Mouse (Mus musculus) kidney, embryonic 16.5 days (tissue): ENCODE results near the gene Cep95. TPM values are rescaled to one million over a fixed set of nuclear protein-coding genes. Genes with fewer than 3 reads are reported as not detected.

ENCODE experiments used
- ATAC-seq: fragments of 200-750 bp; cut with Nextera tagmentation; 2 replicates; pipeline ENCODE4 v1.8.0; 2017; ENCODE audit warnings: moderate TSS enrichment; ENCODE audit not compliant: low FRiP score, low TSS enrichment
- H3K27ac ChIP-seq: fragments of 300-500 bp; sonication (generic); 2 replicates; pipeline ENCODE4 v1.5.1; 2014; ENCODE audit warnings: low read length
- H3K27me3 ChIP-seq: fragments of 300-500 bp; sonication (generic); 2 replicates; pipeline ENCODE4 v1.6.1; 2014; ENCODE audit warnings: low read length, control low read depth, mixed read lengths; ENCODE audit not compliant: insufficient read depth
- H3K36me3 ChIP-seq: fragments of 300-500 bp; sonication (generic); 2 replicates; pipeline ENCODE4 v1.6.1; 2014; ENCODE audit warnings: low read length, control low read depth, mixed read lengths; ENCODE audit not compliant: insufficient read depth
- H3K4me1 ChIP-seq: fragments of 300-500 bp; sonication (generic); 2 replicates; pipeline ENCODE4 v1.6.1; 2014; ENCODE audit warnings: low read length, control low read depth, mixed read lengths; ENCODE audit not compliant: insufficient read depth
- H3K4me2 ChIP-seq: fragments of 300-500 bp; sonication (generic); replicated peaks from 2 replicates; pipeline ENCODE4 v1.6.1; 2014; ENCODE audit warnings: low read depth, low read length
- H3K4me3 ChIP-seq: fragments of 300-500 bp; sonication (generic); 2 replicates; pipeline ENCODE4 v1.5.1; 2014; ENCODE audit warnings: mild to moderate bottlenecking, low read length
- H3K9ac ChIP-seq: fragments of 300-500 bp; sonication (generic); replicated peaks from 2 replicates; pipeline ENCODE4 v1.6.1; 2014; ENCODE audit warnings: low read length
- H3K9me3 ChIP-seq: fragments of 300-500 bp; sonication (generic); 2 replicates; pipeline ENCODE4 v1.6.1; 2016; ENCODE audit warnings: low read length, control low read depth
- WGBS: fragments of 180-500 bp; shearing (Covaris S2); extraction: QIAGEN DNeasy Blood & Tissue Kit; methylation state at CpG from one replicate; pipeline ENCODE4 v1.1.7; 2014; 5-methylcytosine and 5-hydroxymethylcytosine counted together
- polyA plus RNA-seq: library from polyadenylated mRNA; unstranded; fragments of >200 nt; fragmentation: Nextera tagmentation; extraction: Ambion mirVana; gene quantifications from 2 replicates; pipeline ENCODE4 v1.2.1, GENCODE M21; 2015

Gene Cep95
- polyA plus RNA-seq, 1 experiment from 2014 or later = 21.9 TPM

DNA sequence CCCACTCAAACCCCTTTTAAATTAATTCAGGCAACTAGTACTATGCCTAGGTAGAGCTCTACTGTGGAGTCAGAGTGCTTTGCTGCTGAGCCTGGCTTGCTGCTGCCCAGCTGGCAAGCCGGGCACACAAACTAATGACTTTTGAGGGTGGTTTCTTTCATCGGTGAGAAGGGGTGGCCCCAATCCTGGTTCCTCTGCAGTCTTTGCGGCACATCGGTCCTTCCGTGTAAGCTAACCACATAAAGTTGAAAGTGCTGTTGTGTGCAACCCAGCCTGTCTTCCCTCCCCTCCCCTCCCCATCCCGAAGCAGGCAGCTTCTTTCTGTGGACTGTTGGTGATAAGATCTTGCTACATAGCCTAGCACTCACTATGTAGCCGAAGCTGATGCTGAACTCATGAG is 36.9 kb upstream of the Cep95 start:
- Histone ChIP-seq H3K27ac (no peak overlapping the region), H3K4me1 (no peaks in the 10 kb centered on the region), H3K4me2 (no peak overlapping the region), H3K9me3 (peaks cover 2% of the 10 kb centered on the region; the same call in 1 of the 2 replicates), H3K9ac (no peak overlapping the region), H3K36me3 (no peaks in the 10 kb centered on the region), H3K4me3 (no peak overlapping the region), H3K27me3 (no peaks in the 10 kb centered on the region)
- WGBS = 74% methylated on average over 7 of the region's 7 CpGs
- ATAC-seq = no peak

DNA sequence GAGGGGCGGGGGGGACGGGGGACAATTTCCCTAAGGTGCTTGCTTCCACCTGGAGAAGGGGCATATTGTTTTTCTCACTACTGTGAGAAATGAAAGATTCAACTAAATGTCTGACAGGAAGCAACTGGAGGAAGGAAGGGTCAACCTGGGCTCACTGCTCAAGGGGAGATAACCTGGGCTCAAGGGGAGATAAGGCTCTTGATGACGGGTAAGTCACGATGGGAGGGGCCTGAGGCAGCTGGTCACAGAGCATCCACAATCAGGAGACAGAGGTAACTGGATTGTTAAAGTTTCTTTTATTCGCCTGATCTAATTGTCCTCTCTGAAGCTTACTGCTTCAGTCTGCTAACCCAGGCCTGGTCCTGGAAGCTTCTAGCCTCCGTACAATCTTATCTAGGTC is 35.7 kb upstream of the Cep95 start:
- Histone ChIP-seq H3K9me3 (no peaks in the 10 kb centered on the region), H3K4me2 (no peak overlapping the region), H3K9ac (no peak overlapping the region), H3K27me3 (no peaks in the 10 kb centered on the region), H3K4me1 (no peaks in the 10 kb centered on the region), H3K36me3 (no peaks in the 10 kb centered on the region), H3K27ac (no peak overlapping the region), H3K4me3 (no peak overlapping the region)
- 86% methylated on average over 6 of the region's 6 CpGs for WGBS
- ATAC-seq = no peak

DNA sequence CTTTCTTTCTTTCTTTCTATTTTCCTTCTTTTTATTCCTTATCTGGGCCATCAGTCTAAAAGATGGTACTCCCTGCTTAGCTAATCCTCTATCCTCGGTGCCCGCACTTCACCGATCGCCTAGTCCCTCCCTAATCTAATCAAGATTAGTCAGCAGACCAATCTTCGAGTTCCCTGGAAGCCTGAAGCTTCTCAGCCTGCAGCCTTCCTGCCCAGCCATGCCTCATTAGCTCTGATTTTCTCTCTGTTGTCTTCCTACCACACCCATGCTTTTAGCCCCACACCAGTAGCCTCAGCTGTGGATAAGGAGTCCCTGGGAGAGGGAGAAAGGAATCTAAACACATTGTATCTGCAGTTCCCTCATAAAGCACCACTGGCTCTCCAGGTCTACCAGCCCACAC is 33.5 kb upstream of the Cep95 start:
- H3K27me3 ChIP-seq = no peaks in the 10 kb centered on the region
- WGBS = 47% methylated on average over 5 of the region's 5 CpGs
- H3K4me1 ChIP-seq = no peaks in the 10 kb centered on the region
- H3K9me3 ChIP-seq = no peaks in the 10 kb centered on the region
- H3K36me3 ChIP-seq = no peaks in the 10 kb centered on the region
- H3K4me2 ChIP-seq = no peak overlapping the region
- H3K9ac ChIP-seq = no peak overlapping the region
- H3K4me3 ChIP-seq = no peak overlapping the region
- ATAC-seq = no peak
- no peak overlapping the region for H3K27ac ChIP-seq

DNA sequence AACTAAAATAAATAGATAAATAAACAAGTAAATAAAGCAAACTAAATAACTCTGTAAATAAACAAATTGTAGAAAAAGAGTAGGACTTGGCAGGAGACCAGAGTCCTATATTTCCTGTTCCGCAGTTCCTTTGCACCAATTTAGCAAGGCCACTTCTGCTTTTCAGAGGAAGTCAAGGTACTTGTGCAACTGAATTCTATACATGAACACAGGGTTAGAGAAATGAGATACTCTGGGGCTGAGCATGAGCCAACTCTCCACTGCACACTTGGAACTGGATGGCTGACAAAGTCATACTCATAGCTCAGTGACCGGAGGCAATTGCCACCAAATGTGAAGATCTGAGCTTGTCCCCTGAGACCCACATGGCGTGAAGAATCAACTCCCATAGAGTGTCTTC is 30.0 kb upstream of the Cep95 start:
- Histone ChIP-seq H3K4me3 (no peak overlapping the region), H3K36me3 (no peaks in the 10 kb centered on the region), H3K27ac (no peak overlapping the region), H3K9me3 (no peaks in the 10 kb centered on the region), H3K4me2 (no peak overlapping the region), H3K27me3 (no peaks in the 10 kb centered on the region), H3K4me1 (peaks cover 16% of the 10 kb centered on the region), H3K9ac (no peak overlapping the region)
- ATAC-seq = no peak
- 95% methylated on average over 3 of the region's 3 CpGs for WGBS

DNA sequence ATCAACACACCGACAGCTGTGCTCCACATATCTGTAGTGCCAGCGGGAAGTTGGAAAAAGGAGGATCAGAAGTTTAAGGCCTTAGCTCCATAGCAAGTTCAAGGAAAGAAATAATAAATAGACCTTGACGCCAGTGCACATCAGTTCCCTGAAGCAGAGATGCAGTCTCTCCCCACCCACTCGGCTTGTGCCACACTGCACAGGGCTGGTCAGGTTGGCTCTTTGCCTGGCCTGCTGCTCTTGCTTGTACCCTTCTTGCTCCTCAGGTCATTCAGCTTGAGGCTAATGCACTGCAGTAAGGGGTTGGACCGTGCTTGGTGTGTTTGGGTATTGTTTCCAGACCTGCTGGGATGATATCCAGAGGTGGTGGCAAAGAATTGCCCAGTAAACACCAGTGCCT is 28.5 kb upstream of the Cep95 start:
- Histone ChIP-seq H3K27ac (no peak overlapping the region), H3K4me2 (no peak overlapping the region), H3K9me3 (no peaks in the 10 kb centered on the region), H3K4me3 (no peak overlapping the region), H3K27me3 (no peaks in the 10 kb centered on the region), H3K4me1 (peaks cover 16% of the 10 kb centered on the region), H3K9ac (no peak overlapping the region), H3K36me3 (no peaks in the 10 kb centered on the region; the same call in 1 of the 2 replicates)
- 91% methylated on average over 5 of the region's 5 CpGs for WGBS
- no peak for ATAC-seq

DNA sequence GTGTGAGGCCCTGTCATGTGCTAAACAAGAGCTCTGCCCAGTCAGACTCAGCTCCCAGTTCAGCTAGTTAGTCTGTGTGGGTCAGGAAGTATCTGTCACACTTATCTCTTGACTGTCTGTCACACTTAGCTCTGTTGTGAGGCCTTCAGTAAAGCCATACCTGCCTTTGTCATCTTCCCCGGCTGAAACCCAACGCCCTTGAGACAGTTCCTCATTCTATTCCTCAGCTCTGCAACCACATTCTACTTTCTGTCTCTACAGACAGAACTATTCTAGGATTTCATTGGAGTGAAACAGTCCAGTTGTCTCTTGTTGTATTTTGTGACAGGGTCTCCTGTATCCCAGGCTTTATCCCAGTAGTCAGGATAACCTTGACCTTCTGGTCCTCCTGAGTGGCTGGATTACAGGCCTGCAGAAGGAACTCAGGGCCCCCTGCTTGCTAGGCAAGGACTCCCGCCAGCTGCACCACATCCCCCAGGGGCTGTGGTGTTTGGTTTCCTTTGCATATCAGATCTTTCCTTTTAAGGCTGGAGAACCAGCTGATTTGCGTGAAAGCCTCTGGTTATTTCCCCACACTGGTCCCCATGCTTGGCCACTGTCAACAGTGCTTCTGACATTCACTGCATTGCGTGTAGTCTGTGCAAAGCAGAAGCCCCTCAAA is 26.8 kb upstream of the Cep95 start:
- whole genome bisulfite sequencing = 24% methylated on average over 5 of the region's 5 CpGs
- Histone ChIP-seq H3K9ac (no peak overlapping the region; the same call in 1 of the 2 replicates), H3K4me1 (peaks cover 16% of the 10 kb centered on the region), H3K36me3 (peaks cover 15% of the 10 kb centered on the region), H3K4me2 (no peak overlapping the region), H3K27me3 (no peaks in the 10 kb centered on the region), H3K4me3 (no peak overlapping the region), H3K27ac (peak overlapping the region; percentile 79), H3K9me3 (no peaks in the 10 kb centered on the region)
- ATAC-seq = peak; percentile 86

DNA sequence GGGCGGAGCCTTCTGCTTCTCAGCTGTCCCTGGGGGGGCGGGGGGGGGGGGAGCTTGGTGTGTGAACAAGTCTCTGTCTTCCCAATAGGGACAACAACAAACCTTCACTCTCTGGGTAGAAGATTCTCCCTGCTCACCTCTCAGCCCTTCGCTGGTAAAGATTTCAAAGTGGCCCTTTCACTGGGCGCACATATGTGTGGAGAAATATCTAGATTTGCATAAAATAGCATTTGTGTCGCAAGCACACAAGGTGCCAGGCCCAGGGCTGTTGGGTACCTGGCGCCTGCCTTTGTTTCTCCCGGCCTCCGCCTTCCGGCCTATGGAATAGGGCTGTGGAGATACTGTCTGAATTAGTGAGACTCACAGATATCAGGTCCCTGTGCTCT is 26.3 kb upstream of the Cep95 start:
- Histone ChIP-seq H3K4me2 (no peak overlapping the region), H3K27ac (peak overlapping the region; percentile 79), H3K27me3 (no peaks in the 10 kb centered on the region), H3K9me3 (peaks cover 3% of the 10 kb centered on the region; the same call in 1 of the 2 replicates), H3K9ac (peak overlapping the region; percentile 34; the same call in 1 of the 2 replicates), H3K36me3 (peaks cover 21% of the 10 kb centered on the region), H3K4me1 (peaks cover 16% of the 10 kb centered on the region), H3K4me3 (no peak overlapping the region)
- ATAC-seq = 0 out of 2 replicates have a peak, but pooled peaks have one; percentile 5
- WGBS = 72% methylated on average over 9 of the region's 9 CpGs

DNA sequence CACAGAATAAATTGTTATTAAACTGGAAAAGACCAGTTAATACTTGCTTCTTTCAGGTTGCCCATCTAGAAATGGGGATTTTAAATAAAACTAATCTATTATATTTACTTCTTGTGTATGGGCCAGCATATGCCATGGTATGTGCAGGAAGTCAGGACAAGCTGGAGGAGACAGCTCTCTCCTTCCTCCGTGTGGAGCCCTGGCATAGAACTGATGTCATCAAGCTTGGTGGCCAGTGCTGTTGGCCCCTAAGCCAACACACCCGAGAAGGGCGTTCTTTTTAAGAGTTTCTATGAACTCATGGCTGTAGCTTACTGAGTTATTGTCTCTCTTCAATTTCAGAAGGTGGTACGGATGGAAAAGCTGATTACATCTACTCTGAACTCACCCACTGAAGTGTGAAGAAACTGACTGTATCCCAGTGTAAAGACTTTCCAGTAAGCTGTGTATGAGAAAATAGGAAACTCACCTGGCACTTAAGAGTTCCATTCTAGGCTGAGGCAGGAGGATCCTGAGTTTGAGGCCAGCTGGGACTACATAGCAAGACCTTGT is 22.4 kb upstream of the Cep95 start:
- Histone ChIP-seq H3K4me2 (no peak overlapping the region), H3K4me1 (peaks cover 13% of the 10 kb centered on the region), H3K27me3 (no peaks in the 10 kb centered on the region), H3K36me3 (peaks cover 52% of the 10 kb centered on the region), H3K9ac (no peak overlapping the region), H3K4me3 (no peak overlapping the region), H3K27ac (no peak overlapping the region), H3K9me3 (peaks cover 5% of the 10 kb centered on the region; the same call in 1 of the 2 replicates)
- 78% methylated on average over 4 of the region's 4 CpGs for WGBS
- no peak for ATAC-seq

DNA sequence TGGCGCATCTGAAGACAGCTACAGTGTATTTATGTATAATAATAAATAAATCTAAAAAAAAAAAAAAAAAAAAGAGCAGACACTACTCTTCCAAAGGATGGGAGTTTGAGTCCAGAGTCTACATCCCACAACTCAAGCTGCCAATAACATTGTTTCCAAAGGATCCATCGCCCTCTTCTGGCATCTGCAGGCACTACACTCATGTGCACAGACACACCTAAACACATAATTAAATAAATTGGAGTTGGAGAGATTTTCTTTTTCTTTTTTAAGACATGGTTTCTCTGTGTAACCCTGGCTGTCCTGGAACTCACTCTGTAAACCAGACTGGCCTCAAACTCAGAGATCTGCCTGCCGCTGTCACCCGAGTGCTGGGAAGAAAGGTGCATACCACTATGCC is 21.5 kb upstream of the Cep95 start:
- H3K4me1 ChIP-seq = peaks cover 7% of the 10 kb centered on the region
- 89% methylated on average over 4 of the region's 4 CpGs for WGBS
- ATAC-seq = no peak
- no peak overlapping the region for H3K4me3 ChIP-seq
- peaks cover 5% of the 10 kb centered on the region; the same call in 1 of the 2 replicates for H3K9me3 ChIP-seq
- no peak overlapping the region for H3K9ac ChIP-seq
- no peak overlapping the region for H3K27ac ChIP-seq
- no peaks in the 10 kb centered on the region for H3K27me3 ChIP-seq
- H3K36me3 ChIP-seq = peaks cover 58% of the 10 kb centered on the region
- H3K4me2 ChIP-seq = no peak overlapping the region

DNA sequence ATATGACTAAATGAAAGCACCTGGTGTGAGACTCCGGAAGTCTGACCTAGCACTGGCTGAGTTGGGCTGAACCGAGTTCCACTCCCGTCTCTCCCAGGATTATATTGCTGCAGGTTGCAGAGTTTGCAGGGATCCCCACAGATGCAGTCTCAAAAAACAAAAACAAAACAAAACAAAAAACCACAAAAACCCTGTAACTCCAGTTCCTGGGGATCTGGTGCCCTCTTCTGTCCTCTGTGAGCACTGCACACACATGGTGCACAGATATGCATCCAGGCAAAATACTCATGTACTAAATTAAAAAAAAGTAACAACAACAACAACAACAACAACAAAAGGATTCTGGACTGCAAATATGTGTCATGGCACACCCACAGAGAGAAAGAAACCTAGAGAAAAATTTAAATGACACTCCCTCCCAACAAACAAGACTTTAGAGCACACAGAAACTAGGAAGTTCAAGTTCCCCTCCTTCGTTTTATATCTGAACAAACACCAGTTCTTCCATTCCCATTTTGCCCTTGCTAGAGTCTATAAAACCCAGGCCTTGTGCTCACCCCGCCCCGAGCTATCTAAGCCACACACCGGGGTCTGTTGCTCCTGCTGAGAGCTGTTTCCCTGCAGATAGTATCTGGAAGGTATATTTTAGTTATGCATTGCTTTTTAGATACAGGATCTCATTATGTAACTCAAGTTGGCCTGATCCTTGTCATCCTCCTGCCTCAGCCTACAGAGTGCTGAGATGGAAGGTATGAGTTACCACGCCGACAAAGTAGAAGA is 18.7 kb upstream of the Cep95 start:
- WGBS = 96% methylated on average over 9 of the region's 9 CpGs
- H3K4me1 ChIP-seq = no peaks in the 10 kb centered on the region
- no peak overlapping the region for H3K4me3 ChIP-seq

More for the DNA sequence above, 18.7 kb upstream of the Cep95 start:
- H3K9me3 ChIP-seq = peaks cover 5% of the 10 kb centered on the region; the same call in 1 of the 2 replicates
- H3K27ac ChIP-seq = no peak overlapping the region
- peaks cover 83% of the 10 kb centered on the region for H3K36me3 ChIP-seq
- H3K27me3 ChIP-seq = no peaks in the 10 kb centered on the region
- no peak overlapping the region for H3K9ac ChIP-seq
- no peak for ATAC-seq
- no peak overlapping the region for H3K4me2 ChIP-seq
